Mouse (Mus musculus): ENCODE data around the gene Cpeb3. TPM values are rescaled to one million over a fixed set of nuclear protein-coding genes. Genes with fewer than 3 reads are reported as not detected.

Cpeb3 gene
- polyA plus RNA-seq, 1 experiment from 2014 or later: 1.2 TPM

DNA sequence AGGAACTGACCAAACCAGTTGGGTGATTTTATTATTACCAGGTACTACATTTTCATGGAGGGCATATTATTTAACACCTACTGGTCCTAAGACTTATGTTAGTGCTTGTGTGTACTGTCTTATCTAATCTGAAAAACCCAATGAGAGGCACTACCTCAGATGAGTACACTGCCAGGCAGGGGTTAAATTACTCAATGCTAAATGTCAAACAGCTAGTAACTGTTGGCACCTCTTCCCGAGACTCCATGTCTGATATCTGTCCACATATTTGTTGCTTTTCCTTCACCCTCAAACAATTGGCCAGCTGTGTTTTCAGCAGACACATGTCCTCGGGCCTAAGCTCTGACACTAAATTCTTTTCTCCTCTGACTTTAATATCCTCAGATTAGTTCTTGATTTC is 132.3 kb downstream of the Cpeb3 start:
- H3K4me3 ChIP-seq (ENCODE audit: low read depth, low read length): no peak overlapping the region
- ATAC-seq (ENCODE audit: low FRiP score, low TSS enrichment) (no peak), DNase-seq (ENCODE audit: low spot score) (no peak)
- no peak overlapping the region for H3K27ac ChIP-seq (replicated peaks)
- WGBS: 35% methylated on average over 2 of the region's 2 CpGs
- TF ChIP-seq EP300 (optimal IDR thresholded peaks at IDR 0.05): no peak
- TF ChIP-seq CTCF (IDR thresholded peaks at IDR 0.05; ENCODE audit: low read depth): no peak
- H3K27me3 ChIP-seq (ENCODE audit: control insufficient read depth, insufficient read depth, low read length): no peaks in the 10 kb centered on the region
- H3K36me3 ChIP-seq (ENCODE audit: control insufficient read depth, insufficient read depth, low read length): no peaks in the 10 kb centered on the region
- no peaks in the 10 kb centered on the region for H3K4me1 ChIP-seq (replicated peaks; ENCODE audit: control insufficient read depth, insufficient read depth)
- no peak overlapping the region for H3K4me2 ChIP-seq (replicated peaks; ENCODE audit: low read depth)
- no peaks in the 10 kb centered on the region for H3K9me3 ChIP-seq (ENCODE audit: control insufficient read depth, low read length)
- H3K9ac ChIP-seq (ENCODE audit: low read length): no peak overlapping the region

DNA sequence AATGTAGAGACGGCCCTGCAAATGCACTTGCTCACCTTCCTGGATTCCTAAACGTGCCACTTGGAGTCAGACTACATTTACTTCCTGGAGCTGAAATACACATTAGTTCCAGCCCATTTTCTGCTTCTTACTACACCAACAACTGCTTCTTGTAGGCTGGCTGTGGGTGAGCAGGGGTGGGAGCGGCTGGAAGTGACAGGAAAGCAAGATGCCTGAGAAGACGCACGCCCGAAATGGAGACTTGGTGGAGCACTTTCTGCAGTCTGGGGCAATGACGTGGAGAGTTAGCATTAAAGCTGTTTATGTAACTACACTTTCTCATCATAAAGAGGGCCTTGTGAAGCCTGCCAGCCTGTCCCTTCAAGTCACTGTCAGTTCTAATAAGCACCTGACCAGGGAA is 132.7 kb downstream of the Cpeb3 start:
- no peaks in the 10 kb centered on the region for H3K9me3 ChIP-seq (ENCODE audit: control insufficient read depth, low read length)
- no peak for TF ChIP-seq EP300 (optimal IDR thresholded peaks at IDR 0.05)
- no peak for TF ChIP-seq CTCF (IDR thresholded peaks at IDR 0.05; ENCODE audit: low read depth)
- no peak overlapping the region for H3K4me3 ChIP-seq (ENCODE audit: low read depth, low read length)
- H3K36me3 ChIP-seq (ENCODE audit: control insufficient read depth, insufficient read depth, low read length): no peaks in the 10 kb centered on the region
- H3K9ac ChIP-seq (ENCODE audit: low read length): no peak overlapping the region
- DNase-seq (ENCODE audit: low spot score) (no peak), ATAC-seq (ENCODE audit: low FRiP score, low TSS enrichment) (no peak)
- no peaks in the 10 kb centered on the region for H3K4me1 ChIP-seq (replicated peaks; ENCODE audit: control insufficient read depth, insufficient read depth)
- 68% methylated on average over 7 of the region's 7 CpGs for WGBS
- no peak overlapping the region for H3K4me2 ChIP-seq (replicated peaks; ENCODE audit: low read depth)
- no peaks in the 10 kb centered on the region for H3K27me3 ChIP-seq (ENCODE audit: control insufficient read depth, insufficient read depth, low read length)
- no peak overlapping the region for H3K27ac ChIP-seq (replicated peaks)

GRCm38 (mm10) chr19:37074726-37075125 is 133.7 kb downstream of the Cpeb3 start:
- Histone ChIP-seq H3K36me3 (ENCODE audit: control insufficient read depth, insufficient read depth, low read length) (no peaks in the 10 kb centered on the region), H3K4me1 (replicated peaks; ENCODE audit: control insufficient read depth, insufficient read depth) (no peaks in the 10 kb centered on the region), H3K9me3 (ENCODE audit: control insufficient read depth, low read length) (no peaks in the 10 kb centered on the region), H3K27me3 (ENCODE audit: control insufficient read depth, insufficient read depth, low read length) (no peaks in the 10 kb centered on the region), H3K9ac (ENCODE audit: low read length) (no peak overlapping the region), H3K27ac (replicated peaks) (no peak overlapping the region), H3K4me2 (replicated peaks; ENCODE audit: low read depth) (no peak overlapping the region), H3K4me3 (ENCODE audit: low read depth, low read length) (no peak overlapping the region)
- peak; percentile 22 for DNase-seq (ENCODE audit: low spot score)
- ATAC-seq (ENCODE audit: low FRiP score, low TSS enrichment): peak; percentile 80
- no peak for TF ChIP-seq EP300 (optimal IDR thresholded peaks at IDR 0.05)
- no peak for TF ChIP-seq CTCF (IDR thresholded peaks at IDR 0.05; ENCODE audit: low read depth)
- WGBS: 33% methylated on average over 5 of the region's 5 CpGs

GRCm38 (mm10) chr19:37074276-37074675 is 134.1 kb downstream of the Cpeb3 start:
- H3K27ac ChIP-seq (replicated peaks): no peak overlapping the region
- H3K4me3 ChIP-seq (ENCODE audit: low read depth, low read length): no peak overlapping the region
- no peaks in the 10 kb centered on the region for H3K9me3 ChIP-seq (ENCODE audit: control insufficient read depth, low read length)
- no peak for ATAC-seq (ENCODE audit: low FRiP score, low TSS enrichment)
- TF ChIP-seq CTCF (IDR thresholded peaks at IDR 0.05; ENCODE audit: low read depth): no peak
- no peak for TF ChIP-seq EP300 (optimal IDR thresholded peaks at IDR 0.05)
- H3K4me1 ChIP-seq (replicated peaks; ENCODE audit: control insufficient read depth, insufficient read depth): no peaks in the 10 kb centered on the region
- H3K4me2 ChIP-seq (replicated peaks; ENCODE audit: low read depth): no peak overlapping the region
- no peak overlapping the region for H3K9ac ChIP-seq (ENCODE audit: low read length)
- H3K36me3 ChIP-seq (ENCODE audit: control insufficient read depth, insufficient read depth, low read length): no peaks in the 10 kb centered on the region
- H3K27me3 ChIP-seq (ENCODE audit: control insufficient read depth, insufficient read depth, low read length): no peaks in the 10 kb centered on the region
- no peak for DNase-seq (ENCODE audit: low spot score)
- WGBS: 86% methylated on average over 3 of the region's 3 CpGs

- ATAC-seq (ENCODE audit: low FRiP score, low TSS enrichment): no peak
- H3K36me3 ChIP-seq (ENCODE audit: control insufficient read depth, insufficient read depth, low read length): no peaks in the 10 kb centered on the region
- TF ChIP-seq EP300 (optimal IDR thresholded peaks at IDR 0.05): no peak
- no peak for TF ChIP-seq CTCF (IDR thresholded peaks at IDR 0.05; ENCODE audit: low read depth)
- H3K27ac ChIP-seq (replicated peaks): no peak overlapping the region
- no peaks in the 10 kb centered on the region for H3K27me3 ChIP-seq (ENCODE audit: control insufficient read depth, insufficient read depth, low read length)
- no peak for DNase-seq (ENCODE audit: low spot score)
- H3K4me1 ChIP-seq (replicated peaks; ENCODE audit: control insufficient read depth, insufficient read depth): no peaks in the 10 kb centered on the region
- H3K4me3 ChIP-seq (ENCODE audit: low read depth, low read length): no peak overlapping the region
- WGBS: 47% methylated on average over 5 of the region's 5 CpGs
- H3K9ac ChIP-seq (ENCODE audit: low read length): no peak overlapping the region
- H3K4me2 ChIP-seq (replicated peaks; ENCODE audit: low read depth): no peak overlapping the region
- H3K9me3 ChIP-seq (ENCODE audit: control insufficient read depth, low read length): no peaks in the 10 kb centered on the region
Observed at GRCm38 (mm10) chr19:37072871-37073629, 135.4 kb downstream of the Cpeb3 start.

GRCm38 (mm10) chr19:37069243-37069642 is 139.2 kb downstream of the Cpeb3 start:
- no peak for TF ChIP-seq EP300 (optimal IDR thresholded peaks at IDR 0.05)
- peak; percentile 22; the same call in 1 of the 2 replicates for TF ChIP-seq CTCF (IDR thresholded peaks at IDR 0.05; ENCODE audit: low read depth)
- no peaks in the 10 kb centered on the region for H3K27me3 ChIP-seq (ENCODE audit: control insufficient read depth, insufficient read depth, low read length)
- DNase-seq (ENCODE audit: low spot score): no peak
- no peak overlapping the region for H3K4me2 ChIP-seq (replicated peaks; ENCODE audit: low read depth)
- no peaks in the 10 kb centered on the region for H3K9me3 ChIP-seq (ENCODE audit: control insufficient read depth, low read length)
- no peak overlapping the region for H3K9ac ChIP-seq (ENCODE audit: low read length)
- H3K36me3 ChIP-seq (ENCODE audit: control insufficient read depth, insufficient read depth, low read length): no peaks in the 10 kb centered on the region
- H3K4me1 ChIP-seq (replicated peaks; ENCODE audit: control insufficient read depth, insufficient read depth): no peaks in the 10 kb centered on the region
- ATAC-seq (ENCODE audit: low FRiP score, low TSS enrichment): no peak
- WGBS: 79% methylated on average over 4 of the region's 4 CpGs
- H3K4me3 ChIP-seq (ENCODE audit: low read depth, low read length): no peak overlapping the region
- no peak overlapping the region for H3K27ac ChIP-seq (replicated peaks)
